ENCODE assay signal across 18 mouse cellular contexts in the genomic region with DNA sequence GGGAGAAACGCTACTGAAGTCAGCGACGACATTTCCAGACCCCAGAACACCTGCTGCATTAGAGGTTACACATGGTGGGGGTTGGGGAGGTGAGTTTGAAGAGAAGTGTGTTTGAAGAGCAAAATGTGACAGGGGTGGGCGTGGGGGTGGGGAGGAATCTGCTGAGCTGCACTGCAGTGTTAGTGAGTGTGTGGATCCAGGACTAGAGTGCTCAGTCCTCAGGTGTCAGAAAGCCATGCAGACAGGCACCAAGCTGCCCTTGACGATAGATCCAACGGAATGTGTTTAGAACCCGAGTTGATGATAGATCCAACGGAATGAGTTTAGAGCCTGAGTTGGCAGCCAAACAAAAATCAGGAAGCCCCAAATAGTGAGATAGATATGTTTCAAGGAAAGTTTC.
"Had no signal": no experiment of that assay in that cellular context is flagged by ENCODE, and none has a peak within 500 bp of the region (broad histone marks: within the 10 kb centered on the region; RNA-seq: fewer than 3 reads in every experiment).

No protein-coding gene starts in this region.

- H3K36me3 ChIP-seq: liver, embryonic 13.5 days; midbrain, embryonic 12.5 days; midbrain, embryonic 15.5 days; neural tube, embryonic 12.5 days; neural tube, embryonic 15.5 days had no signal

- H3K4me3 ChIP-seq: left cerebral cortex, adult 2 months; liver, embryonic 13.5 days; midbrain, embryonic 12.5 days; midbrain, embryonic 15.5 days; neural tube, embryonic 12.5 days; neural tube, embryonic 15.5 days had no signal

- H3K27me3 ChIP-seq: liver, embryonic 13.5 days; midbrain, embryonic 12.5 days; midbrain, embryonic 15.5 days; neural tube, embryonic 12.5 days; neural tube, embryonic 15.5 days had no signal

- ATAC-seq: midbrain, embryonic 15.5 days had no signal

- H3K9me3 ChIP-seq: liver, embryonic 13.5 days; midbrain, embryonic 12.5 days; midbrain, embryonic 15.5 days; neural tube, embryonic 12.5 days; neural tube, embryonic 15.5 days had no signal

- H3K4me1 ChIP-seq: liver, embryonic 13.5 days; midbrain, embryonic 12.5 days; midbrain, embryonic 15.5 days; neural tube, embryonic 12.5 days; neural tube, embryonic 15.5 days had no signal

- H3K9ac ChIP-seq: liver, embryonic 13.5 days; midbrain, embryonic 12.5 days; midbrain, embryonic 15.5 days; neural tube, embryonic 12.5 days; neural tube, embryonic 15.5 days had no signal

- DNase-seq: kidney, postnatal 10 days; kidney, postnatal 36 days; layer of hippocampus, postnatal 36 days; liver, embryonic 13.5 days; lung, adult 2 months; lung, postnatal 10 days; right cerebral cortex, adult 18-20 months; right cerebral cortex, postnatal 14 days; right cerebral cortex, postnatal 4 days; thymus, adult 2 months; thymus, postnatal 14 days; thymus, postnatal 4 days had no signal

- H3K27ac ChIP-seq: left cerebral cortex, adult 2 months; liver, embryonic 13.5 days; macrophage; midbrain, embryonic 12.5 days; midbrain, embryonic 15.5 days; neural tube, embryonic 12.5 days; neural tube, embryonic 15.5 days had no signal

- H3K4me2 ChIP-seq: liver, embryonic 13.5 days; midbrain, embryonic 12.5 days; midbrain, embryonic 15.5 days; neural tube, embryonic 12.5 days; neural tube, embryonic 15.5 days had no signal
